Mouse (Mus musculus) MEL (cell line): ENCODE measurements around the gene Chrdl2.
"Not testable (repeated sequence)": the region's sequence is repeated elsewhere in the genome, so short reads cannot be mapped to it uniquely, and the experiment has no call there.

Experiments used
- BHLHE40 ChIP-seq: IDR thresholded peaks from 2 replicates; pipeline ENCODE4 v1.6.1; 2012; ENCODE audit warnings: low read depth, mild to moderate bottlenecking, inconsistent platforms, low read length, improper control_type of control experiment, borderline replicate concordance
- CHD2 ChIP-seq: IDR thresholded peaks from 2 replicates; pipeline ENCODE4 v1.6.1; 2011; ENCODE audit warnings: low read length, improper control_type of control experiment
- CTCF ChIP-seq, 3 experiments: IDR thresholded peaks in 2 of 3; conservative IDR thresholded peaks in 1 of 3; 2 replicates each; pipeline ENCODE4 v1.5.1; 2011 to 2012; ENCODE audit warnings: low read length in 3 of 3, low read depth in 2 of 3, mild to moderate bottlenecking in 2 of 3, improper control_type of control experiment in 1 of 3, inconsistent platforms in 1 of 3, mixed read lengths in 1 of 3, moderate library complexity in 1 of 3; ENCODE audit not compliant: control insufficient read depth in 1 of 3, insufficient read depth in 1 of 3, poor library complexity in 1 of 3, severe bottlenecking in 1 of 3
- EP300 ChIP-seq, 2 experiments: IDR thresholded peaks; 2 replicates each; pipeline ENCODE4 v1.6.1; 2011; ENCODE audit warnings: improper control_type of control experiment in 2 of 2, low read length in 2 of 2, low read depth in 1 of 2, mild to moderate bottlenecking in 1 of 2
- KAT2A ChIP-seq: conservative IDR thresholded peaks from 2 replicates; pipeline ENCODE4 v1.6.1; 2012; ENCODE audit warnings: low read depth, low read length, improper control_type of control experiment, inconsistent platforms
- MAFK ChIP-seq: IDR thresholded peaks from 2 replicates; pipeline ENCODE4 v1.6.1; 2011; ENCODE audit warnings: low read depth, mild to moderate bottlenecking, low read length, improper control_type of control experiment, borderline replicate concordance
- MAX ChIP-seq: IDR thresholded peaks from 2 replicates; pipeline ENCODE4 v1.6.1; 2011; ENCODE audit warnings: low read length, improper control_type of control experiment
- MEF2A ChIP-seq: IDR thresholded peaks from 2 replicates; pipeline ENCODE4 v1.6.1; 2014; ENCODE audit warnings: low read depth, mild to moderate bottlenecking, inconsistent platforms, low read length, improper control_type of control experiment; ENCODE audit not compliant: poor library complexity, insufficient replicate concordance, severe bottlenecking; ENCODE audit errors: extremely low read depth
- POLR2A ChIP-seq, 2 experiments: IDR thresholded peaks; 2 replicates each; pipeline ENCODE4 v1.6.1; 2011 to 2012; ENCODE audit warnings: low read length in 2 of 2, mild to moderate bottlenecking in 2 of 2, control low read depth in 1 of 2, improper control_type of control experiment in 1 of 2, low read depth in 1 of 2, moderate library complexity in 1 of 2; ENCODE audit not compliant: control insufficient read depth in 1 of 2, insufficient read depth in 1 of 2, poor library complexity in 1 of 2
- POLR2AphosphoS2 ChIP-seq: IDR thresholded peaks from 2 replicates; pipeline ENCODE4 v1.6.1; 2011; ENCODE audit warnings: low read length, improper control_type of control experiment
- SMC3 ChIP-seq: IDR thresholded peaks from 2 replicates; pipeline ENCODE4 v1.6.1; 2011; ENCODE audit warnings: low read depth, low read length, improper control_type of control experiment
- TAL1 ChIP-seq: IDR thresholded peaks from 2 replicates; pipeline ENCODE4 v1.6.1; 2012; ENCODE audit warnings: mild to moderate bottlenecking, inconsistent platforms, low read length, moderate library complexity, mixed read lengths

DNA sequence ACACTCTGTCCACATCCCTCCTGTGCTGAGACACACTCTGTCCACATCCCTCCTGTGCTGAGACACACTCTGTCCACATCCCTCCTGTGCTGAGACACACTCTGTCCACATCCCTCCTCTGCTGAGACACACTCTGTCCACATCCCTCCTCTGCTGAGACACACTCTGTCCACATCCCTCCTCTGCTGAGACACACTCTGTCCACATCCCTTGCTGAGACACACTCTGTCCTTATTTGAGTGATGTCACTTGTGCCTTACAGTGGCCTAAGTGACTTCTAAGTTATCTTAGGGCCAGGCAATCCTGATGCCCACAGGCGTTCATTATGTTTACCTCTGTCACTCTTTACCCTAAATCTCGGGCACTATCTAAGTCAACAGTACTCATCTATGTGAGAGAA lies 45.4 kb upstream of the Chrdl2 start:
- TF ChIP-seq CHD2; KAT2A; MAFK; POLR2A (IDR thresholded peaks at IDR 0.05; ENCODE audit: control insufficient read depth in 1 of 2, insufficient read depth in 1 of 2, low read depth in 1 of 2, low read length in 2 of 2, poor library complexity in 1 of 2); MAX; MEF2A; POLR2AphosphoS2; BHLHE40; CTCF (IDR thresholded peaks at IDR 0.05 in 2 of 3, conservative IDR thresholded peaks at IDR 0.05 in 1 of 3; ENCODE audit: control insufficient read depth in 1 of 3, insufficient read depth in 1 of 3, low read depth in 2 of 3, low read length in 3 of 3, poor library complexity in 1 of 3, severe bottlenecking in 1 of 3); EP300 (IDR thresholded peaks at IDR 0.05; ENCODE audit: low read depth in 1 of 2, low read length in 2 of 2); TAL1; SMC3: not testable (repeated sequence)
